Mouse (Mus musculus) cerebellum, postnatal 25 days (tissue): ENCODE measurements around the gene Sec24d.

Source experiments
- DNase-seq, 2 experiments: peaks; one replicate each; pipeline ENCODE4 v3.0.0; 2021; ENCODE audit warnings: mixed read lengths in 2 of 2

The Sec24d gene

DNA sequence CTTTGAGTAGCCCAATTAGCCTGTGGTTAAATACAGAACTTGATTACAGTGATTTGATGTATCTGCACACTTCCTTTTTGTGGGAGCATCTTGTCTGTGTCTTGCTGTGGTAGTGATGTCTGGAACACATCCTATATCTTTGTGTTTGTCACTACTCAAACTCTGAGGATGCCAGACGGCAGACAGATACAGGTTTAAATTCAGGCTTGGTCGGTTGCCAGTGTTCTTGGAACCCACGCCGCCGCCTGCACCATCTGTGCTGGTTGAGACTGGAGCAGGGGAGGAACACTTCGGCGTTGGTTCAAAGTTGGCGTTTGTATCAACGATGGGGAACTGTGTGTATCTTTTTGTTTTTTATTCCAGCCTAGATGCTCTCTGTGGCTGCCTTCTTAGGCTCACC lies 31.0 kb downstream of the Sec24d start:
- DNase-seq: peak; percentile 79 to 88

- DNase-seq: no peak
Measured at GRCm38 (mm10) chr3:123301521-123301920, 34.3 kb downstream of the Sec24d start.

- no peak for DNase-seq
Measured at GRCm38 (mm10) chr3:123305611-123306010, 38.4 kb downstream of the Sec24d start.

DNA sequence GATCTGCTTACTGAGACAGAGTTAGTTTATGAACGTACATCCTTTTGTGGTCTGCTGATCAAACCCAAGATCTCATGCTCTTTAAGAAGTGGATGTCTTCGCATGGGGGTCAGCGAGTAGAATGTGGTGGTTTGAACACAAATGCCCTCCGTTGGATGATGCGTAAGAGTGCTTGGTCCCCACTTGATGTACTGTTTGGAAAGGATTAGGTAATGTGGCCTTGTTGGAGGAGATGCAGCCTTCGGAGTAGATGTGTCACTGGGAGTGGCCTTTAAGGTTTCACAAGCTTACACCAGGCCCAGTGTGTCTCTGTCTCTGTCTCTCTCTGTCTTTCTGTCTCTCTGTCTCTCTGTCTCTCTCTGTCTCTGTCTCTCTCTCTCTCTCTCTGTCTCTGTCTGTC lies 40.2 kb downstream of the Sec24d start:
- no peak for DNase-seq

- no peak for DNase-seq
Measured at GRCm38 (mm10) chr3:123309141-123309540, 41.9 kb downstream of the Sec24d start.

- DNase-seq: no peak
Measured at GRCm38 (mm10) chr3:123312477-123313062, 45.3 kb downstream of the Sec24d start.

DNA sequence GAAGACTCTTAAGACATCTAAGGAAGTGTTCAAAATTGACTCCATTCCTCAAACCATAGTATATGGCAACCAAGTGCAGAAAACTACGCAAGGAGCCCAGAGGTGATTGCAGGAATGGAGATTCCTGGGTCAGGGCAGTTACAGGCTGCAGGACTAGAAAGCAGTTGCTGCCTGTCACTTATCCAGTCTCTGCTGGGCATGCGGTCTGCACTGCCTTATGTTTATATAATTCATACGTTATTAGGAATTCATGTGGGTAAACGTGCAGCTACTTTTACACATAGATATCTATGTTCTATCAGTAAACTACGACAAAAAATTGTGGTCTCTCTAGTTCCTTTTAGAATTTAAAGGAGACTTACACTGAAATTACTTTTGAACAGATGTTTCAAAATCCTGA lies 46.2 kb downstream of the Sec24d start:
- DNase-seq: no peak

DNA sequence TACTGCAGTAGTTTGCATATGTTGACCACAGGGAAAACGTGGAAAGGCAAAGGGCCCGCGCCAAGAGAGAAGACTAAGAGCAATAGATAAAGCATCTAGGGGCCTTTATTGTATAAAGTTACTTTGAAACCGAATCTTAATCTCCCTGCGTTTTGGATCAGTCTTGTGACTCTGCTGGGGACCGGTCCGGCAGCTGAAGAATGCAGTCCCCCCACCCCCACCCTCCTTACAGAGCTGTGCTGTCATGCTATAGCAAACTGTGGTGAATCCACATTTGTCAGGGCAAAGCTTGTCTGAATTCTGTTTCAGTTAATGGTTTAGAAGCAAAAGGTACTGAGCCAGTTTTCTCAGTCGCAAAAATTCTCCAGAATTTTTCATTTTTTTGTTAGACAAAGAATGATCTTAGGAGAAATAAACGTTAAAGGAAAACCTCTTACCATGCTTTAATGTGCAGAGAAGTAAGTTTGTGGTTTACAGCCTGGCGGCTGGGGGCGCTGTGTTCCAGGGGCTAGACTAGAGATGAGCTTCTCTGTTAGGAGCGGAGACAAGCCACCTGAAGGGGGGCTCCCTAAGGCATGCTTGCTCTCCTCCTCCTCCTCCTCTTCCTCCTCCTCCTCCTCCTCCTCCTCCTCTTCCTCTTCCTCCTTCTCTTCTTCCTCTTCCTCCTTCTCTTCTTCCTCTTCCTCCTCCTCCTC lies 46.8 kb downstream of the Sec24d start:
- no peak for DNase-seq

DNA sequence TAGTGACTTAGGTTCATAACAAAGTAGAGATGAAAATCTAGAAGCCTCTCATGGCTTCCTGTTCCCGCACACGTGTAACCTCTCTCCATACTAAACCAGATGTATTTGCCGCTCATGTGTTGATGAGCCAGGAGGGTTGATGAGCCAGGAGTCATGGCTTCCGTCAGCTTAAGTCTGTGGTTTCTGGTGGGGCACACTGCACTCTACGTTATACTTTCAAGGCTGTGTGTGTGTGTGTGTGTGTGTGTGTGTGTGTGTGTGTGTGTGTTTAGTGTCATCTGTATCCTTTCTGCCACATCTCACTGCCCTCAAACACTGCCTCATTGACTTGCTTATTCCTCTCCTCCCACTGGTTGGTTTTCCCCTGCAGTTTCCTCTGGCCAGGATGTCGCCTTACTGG lies 48.8 kb downstream of the Sec24d start:
- no peak for DNase-seq

- DNase-seq: no peak
Measured at GRCm38 (mm10) chr3:123317081-123317480, 49.8 kb downstream of the Sec24d start.

DNA sequence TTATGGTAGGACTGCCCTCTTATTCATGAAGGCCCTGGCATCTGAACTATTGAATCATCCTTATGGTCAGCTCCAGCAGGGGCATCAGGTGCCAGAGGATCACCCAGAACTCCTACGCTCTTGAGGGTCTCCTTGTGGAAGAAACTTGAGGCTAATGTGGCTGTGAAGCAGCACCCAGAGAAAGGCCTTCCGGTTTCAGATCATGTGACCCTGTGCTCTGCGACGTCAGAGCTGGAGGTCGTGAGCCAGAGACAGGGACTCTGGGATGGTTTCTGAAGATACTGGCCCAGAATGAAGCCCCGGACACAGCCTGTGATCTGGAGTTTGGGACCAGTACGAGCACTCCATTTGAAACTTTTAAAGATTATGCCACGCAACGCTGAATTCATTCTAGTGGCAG lies 53.1 kb downstream of the Sec24d start:
- no peak for DNase-seq

DNA sequence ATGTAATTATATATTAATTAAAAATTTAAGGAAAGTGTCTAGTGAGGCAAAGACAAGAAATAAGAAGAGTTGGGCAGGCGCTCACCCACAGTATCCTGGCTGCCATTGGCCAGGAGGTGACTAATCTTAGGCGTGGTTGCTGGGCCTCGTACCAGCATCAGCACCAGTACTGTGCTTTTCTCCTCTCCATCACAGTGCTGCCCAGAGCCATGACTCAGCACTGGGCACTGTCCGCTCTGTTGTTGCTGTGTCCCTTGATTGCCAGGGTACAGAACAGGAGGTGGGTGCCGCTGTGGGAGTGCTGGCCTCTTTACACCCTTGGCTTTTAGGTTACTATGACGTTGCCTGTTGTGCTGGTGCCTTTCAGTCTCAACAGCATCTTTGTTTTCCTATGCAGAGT lies 54.4 kb downstream of the Sec24d start:
- peak in 1 of 2 experiments; percentile 18 for DNase-seq

GRCm38 (mm10) chr3:123322147-123322546 lies 54.9 kb downstream of the Sec24d start:
- no peak for DNase-seq

DNA sequence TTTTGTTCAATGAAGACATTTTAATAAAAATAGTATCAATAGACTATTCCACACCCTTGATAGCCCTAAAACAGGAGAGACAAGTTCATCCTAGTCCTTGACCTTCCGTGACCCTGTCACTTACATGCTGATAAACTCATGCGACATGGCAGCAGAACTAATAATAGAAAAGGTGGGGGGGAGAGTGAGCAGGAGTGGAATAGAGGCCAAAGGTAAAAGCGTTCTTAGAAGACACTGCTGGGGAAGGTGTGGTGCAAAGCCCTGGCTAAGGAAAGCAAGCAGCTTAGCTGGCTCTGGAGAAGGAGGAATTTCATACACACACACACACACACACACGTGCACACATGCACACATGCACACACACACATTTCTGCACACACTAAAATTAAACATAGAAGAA lies 57.1 kb downstream of the Sec24d start:
- no peak for DNase-seq

DNA sequence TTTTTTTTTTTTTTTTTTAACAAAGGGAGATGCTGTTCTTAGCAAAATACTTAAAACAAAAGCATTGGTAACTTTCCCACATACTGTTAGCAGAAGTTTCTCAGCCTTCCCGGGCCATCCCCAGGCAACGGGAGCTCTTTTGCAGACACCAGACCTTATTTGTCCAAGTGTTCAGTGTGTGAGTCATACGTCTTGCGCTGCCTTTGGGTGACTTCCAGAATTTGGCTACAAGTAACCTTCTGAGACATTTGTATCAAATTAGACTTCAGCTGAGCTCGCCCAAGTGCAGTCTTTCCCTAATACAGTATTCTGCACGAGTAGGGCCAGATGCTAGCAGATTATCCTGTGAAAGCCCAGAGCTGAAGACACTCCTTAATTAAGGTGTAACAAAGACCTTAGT lies 62.0 kb downstream of the Sec24d start:
- no peak for DNase-seq

DNA sequence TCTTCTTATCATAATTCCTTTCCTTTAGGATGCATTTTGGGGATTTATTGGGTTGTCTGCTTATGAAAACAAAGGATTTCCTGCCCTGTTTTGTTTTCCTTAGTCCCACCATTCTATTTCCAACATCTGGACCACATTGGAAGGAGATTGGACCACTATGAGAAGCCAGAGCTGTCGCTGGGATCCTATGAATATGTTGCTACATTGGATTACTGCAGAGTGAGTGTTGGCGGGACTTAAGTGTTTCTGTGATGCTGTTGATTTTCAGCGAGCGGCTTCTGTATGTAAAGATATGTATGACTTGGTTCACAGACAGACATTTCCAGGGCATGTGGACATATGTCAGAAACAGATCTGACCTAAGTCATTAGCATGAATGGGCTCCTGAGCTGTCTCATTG lies 63.0 kb downstream of the Sec24d start:
- no peak for DNase-seq

GRCm38 (mm10) chr3:123332330-123333054 lies 65.2 kb downstream of the Sec24d start:
- DNase-seq: no peak

DNA sequence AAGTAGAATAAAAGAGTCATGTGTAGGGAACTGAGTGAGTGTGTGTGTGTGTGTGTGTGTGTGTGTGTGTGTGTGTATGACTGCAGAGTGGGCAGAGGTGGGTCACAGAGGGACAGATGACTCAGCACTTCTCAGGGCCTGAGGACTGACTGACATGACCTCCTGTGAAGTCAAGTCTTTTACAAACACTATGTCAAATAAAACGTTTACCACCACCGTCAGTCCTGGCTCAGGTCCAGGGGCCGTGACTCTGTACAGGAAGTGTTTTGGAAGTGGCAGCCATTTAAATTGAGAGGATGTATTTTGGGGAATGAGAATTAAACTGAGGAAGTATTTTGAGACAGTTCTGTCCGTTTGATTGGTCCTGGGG lies 65.8 kb downstream of the Sec24d start:
- no peak for DNase-seq

DNA sequence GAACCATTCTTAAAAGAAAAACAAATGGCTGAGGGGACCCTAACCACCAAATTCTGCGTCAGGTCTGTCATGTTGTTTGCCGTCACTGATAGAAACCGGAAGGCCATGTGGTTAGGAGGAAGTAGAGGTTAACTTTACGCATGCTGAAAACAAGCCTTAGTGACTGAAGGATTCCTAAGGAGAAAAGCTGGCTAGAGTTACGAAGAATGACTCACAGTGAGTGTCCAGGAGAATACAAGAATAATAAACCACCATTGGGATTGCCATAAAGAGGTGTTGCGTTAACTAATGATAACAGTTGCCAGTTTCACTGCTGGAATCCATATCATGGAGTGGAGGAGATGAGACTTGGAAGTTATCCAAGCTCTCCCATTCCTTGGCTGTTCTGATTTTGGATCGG lies 67.7 kb downstream of the Sec24d start:
- no peak for DNase-seq

DNA sequence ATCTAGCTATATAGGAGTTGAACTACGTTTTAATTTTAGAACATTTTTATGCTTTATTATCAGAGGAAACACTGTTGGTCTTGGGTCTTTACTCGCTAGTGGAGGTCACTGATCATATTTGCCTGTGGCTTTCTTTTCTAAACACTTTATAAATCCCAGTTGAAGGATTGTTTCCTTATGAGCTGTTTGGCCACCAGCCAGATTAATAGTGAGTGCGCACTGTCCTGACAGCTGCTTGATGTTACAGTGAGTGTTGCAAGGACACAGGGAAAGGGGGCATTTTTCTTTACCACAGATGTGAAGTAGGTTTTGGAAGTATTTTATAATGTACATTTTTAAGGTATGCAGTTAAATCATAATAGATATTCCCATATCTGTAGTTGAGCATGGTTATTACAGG lies 68.2 kb downstream of the Sec24d start:
- no peak for DNase-seq

DNA sequence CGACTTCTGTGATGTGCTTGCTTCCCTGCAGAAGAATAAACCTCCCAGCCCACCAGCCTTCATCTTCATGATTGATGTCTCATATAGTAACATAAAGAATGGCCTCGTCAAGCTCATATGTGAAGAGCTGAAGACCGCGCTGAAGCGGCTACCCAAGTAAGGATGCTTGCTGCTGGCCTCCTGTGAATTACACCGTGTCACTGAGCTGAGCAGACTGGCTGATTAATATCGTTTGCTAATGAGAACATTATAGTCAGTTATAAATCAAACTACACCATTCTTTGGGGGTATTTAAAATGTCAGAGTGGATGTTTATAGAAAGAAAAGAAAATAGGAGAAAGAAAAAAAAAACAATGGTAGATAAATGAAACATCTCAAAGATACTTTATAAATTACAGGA lies 69.2 kb downstream of the Sec24d start:
- DNase-seq: no peak

DNA sequence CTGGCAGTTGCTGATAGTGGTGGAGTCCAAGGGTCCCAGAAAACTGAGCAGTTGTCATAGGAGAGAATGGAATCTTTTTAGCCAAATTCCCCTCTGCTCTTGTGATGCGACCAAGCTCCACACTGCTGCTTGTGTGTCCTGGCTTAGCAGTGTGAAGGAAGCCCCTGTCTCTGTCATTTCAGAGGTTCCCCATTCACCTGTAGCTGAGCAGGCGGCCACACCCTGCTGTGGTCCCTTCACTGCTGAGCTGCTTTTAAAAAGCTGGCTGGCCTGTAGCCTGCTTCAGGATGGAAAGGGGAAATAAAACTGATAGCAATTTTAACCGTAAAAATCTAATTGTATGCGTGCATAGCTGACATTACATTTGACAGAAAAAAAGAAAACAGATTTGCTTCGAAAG lies 69.7 kb downstream of the Sec24d start:
- no peak for DNase-seq

DNA sequence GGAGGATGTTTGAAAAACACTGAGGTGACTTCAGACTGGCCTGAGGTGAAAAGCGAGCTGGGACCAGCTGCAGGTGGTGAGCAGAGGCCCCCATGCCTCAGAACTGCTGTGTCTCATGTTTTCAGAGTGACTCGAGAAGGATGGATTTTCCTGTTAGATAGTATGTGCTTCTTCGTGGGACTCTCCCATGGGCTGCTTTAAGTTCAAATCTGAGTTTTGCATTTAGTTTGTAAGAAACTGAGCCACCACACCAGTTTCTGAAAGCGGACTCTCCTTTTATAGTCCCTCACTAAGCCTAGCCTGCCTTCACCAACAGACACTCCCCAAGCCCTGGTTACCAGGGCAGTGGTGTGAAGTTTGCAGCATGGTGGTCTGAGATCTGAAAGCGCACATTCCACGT lies 70.6 kb downstream of the Sec24d start:
- no peak for DNase-seq

DNA sequence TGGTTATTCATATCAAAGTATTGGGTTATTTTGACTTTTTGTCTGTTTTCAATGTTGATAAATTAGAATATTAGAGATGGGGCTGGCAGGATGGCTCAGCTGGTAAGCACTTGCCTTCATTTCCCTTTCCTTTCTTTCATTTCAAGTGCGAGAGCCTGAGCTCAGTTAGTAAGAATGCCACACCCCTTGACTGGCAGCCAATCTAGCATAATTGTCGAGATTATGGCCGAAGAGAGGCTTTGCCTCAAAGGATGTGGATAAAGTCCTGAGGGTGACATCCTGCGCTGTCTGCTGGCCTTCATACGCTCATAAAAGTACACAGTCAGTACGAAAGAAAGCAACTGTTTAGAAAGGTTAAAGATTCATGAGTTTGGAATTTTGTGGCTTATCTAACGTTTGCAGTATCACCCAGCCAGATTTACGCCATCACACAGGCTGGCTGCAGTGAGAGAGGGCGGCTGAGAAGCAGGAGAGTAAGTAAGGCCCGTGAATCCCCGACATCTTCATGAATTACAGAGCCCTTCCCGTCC lies 71.5 kb downstream of the Sec24d start:
- no peak for DNase-seq
